In genomic region chr11:69846738-69847688, GRCm38 (mm10) we compare ENCODE assay signal across 8 mouse cellular contexts. TPM values are rescaled to one million over a fixed set of nuclear protein-coding genes. Genes with fewer than 3 reads are reported as not detected.
DNase-seq lines count a peak whose midpoint lies in the region; ATAC-seq and TF ChIP-seq lines count a peak whose summit lies in the region.

No protein-coding gene starts in this region.

- no peak for DNase-seq in kidney, adult 9 months
- peak; percentile 42 for DNase-seq in Muller cell, postnatal 12 days (ENCODE audit: inconsistent ontology term)
- no peak for DNase-seq in intestine, embryonic 14.5 days (ENCODE audit: low spot score)
- peak; percentile 54 for DNase-seq in lung, postnatal 10 days
- peak; percentile 73 for DNase-seq in stomach, postnatal 0 days (ENCODE audit: low spot score)
- DNase-seq in right cerebral cortex, postnatal 36 days (ENCODE audit: low spot score in 2 of 2): no peak

- TF ChIP-seq EP300 in stomach, postnatal 0 days (optimal IDR thresholded peaks at IDR 0.05): peak; percentile 50

- H3K4me2 ChIP-seq in kidney, embryonic 15.5 days: peak overlapping the region; percentile 88
- H3K4me2 ChIP-seq in forebrain, embryonic 15.5 days (replicated peaks): peak overlapping the region; percentile 86
- H3K4me2 ChIP-seq in intestine, embryonic 14.5 days (ENCODE audit: low read length): peak overlapping the region; percentile 91
- peak overlapping the region; percentile 83 for H3K4me2 ChIP-seq in stomach, postnatal 0 days (replicated peaks; ENCODE audit: low read depth)

- no peak for TF ChIP-seq CTCF in stomach, postnatal 0 days (IDR thresholded peaks at IDR 0.05; ENCODE audit: low read depth)

- peaks cover 44% of the 10 kb centered on the region for H3K36me3 ChIP-seq in kidney, embryonic 15.5 days
- peaks cover 35% of the 10 kb centered on the region for H3K36me3 ChIP-seq in forebrain, embryonic 15.5 days
- H3K36me3 ChIP-seq in intestine, embryonic 14.5 days (ENCODE audit: control insufficient read depth, insufficient read depth, low read length): peaks cover 40% of the 10 kb centered on the region
- H3K36me3 ChIP-seq in stomach, postnatal 0 days (ENCODE audit: control insufficient read depth, insufficient read depth, low read length): peaks cover 25% of the 10 kb centered on the region

- H3K4me1 ChIP-seq in kidney, embryonic 15.5 days: peaks cover 30% of the 10 kb centered on the region
- H3K4me1 ChIP-seq in forebrain, embryonic 15.5 days: peaks cover 31% of the 10 kb centered on the region
- peaks cover 20% of the 10 kb centered on the region for H3K4me1 ChIP-seq in intestine, embryonic 14.5 days (replicated peaks; ENCODE audit: control insufficient read depth, insufficient read depth, low read length)
- H3K4me1 ChIP-seq in stomach, postnatal 0 days (replicated peaks; ENCODE audit: control insufficient read depth, insufficient read depth): no peaks in the 10 kb centered on the region; the same call in none of the 2 replicates

- WGBS in kidney, embryonic 15.5 days: 9% methylated on average over 37 of the region's 37 CpGs
- 13% methylated on average over 37 of the region's 37 CpGs for WGBS in forebrain, embryonic 15.5 days
- 7% methylated on average over 37 of the region's 37 CpGs for WGBS in intestine, embryonic 14.5 days
- 8% methylated on average over 37 of the region's 37 CpGs for WGBS in stomach, postnatal 0 days

- peak overlapping the region; percentile 83 for H3K9ac ChIP-seq in kidney, embryonic 15.5 days
- H3K9ac ChIP-seq in forebrain, embryonic 15.5 days (replicated peaks): peak overlapping the region; percentile 66
- H3K9ac ChIP-seq in intestine, embryonic 14.5 days (ENCODE audit: low read length): peak overlapping the region; percentile 87
- peak overlapping the region; percentile 83 for H3K9ac ChIP-seq in stomach, postnatal 0 days (ENCODE audit: low read length)

- ATAC-seq in kidney, embryonic 15.5 days (replicated peaks; ENCODE audit: low FRiP score): peak; percentile 70
- ATAC-seq in forebrain, embryonic 15.5 days (replicated peaks): peak; percentile 41
- peak; percentile 49 for ATAC-seq in intestine, embryonic 14.5 days (replicated peaks; ENCODE audit: low FRiP score, low TSS enrichment, low read depth)
- peak; percentile 24; the same call in 1 of the 2 replicates for ATAC-seq in stomach, postnatal 0 days (ENCODE audit: low FRiP score, low TSS enrichment)

- H3K4me3 ChIP-seq in kidney, embryonic 15.5 days (replicated peaks): peak overlapping the region; percentile 78
- H3K4me3 ChIP-seq in forebrain, embryonic 15.5 days: peak overlapping the region; percentile 58
- peak overlapping the region; percentile 77 for H3K4me3 ChIP-seq in intestine, embryonic 14.5 days (ENCODE audit: low read depth, low read length)
- peak overlapping the region; percentile 85 for H3K4me3 ChIP-seq in stomach, postnatal 0 days (ENCODE audit: low read depth, low read length)

- H3K27ac ChIP-seq in kidney, embryonic 15.5 days: peak overlapping the region; percentile 99
- H3K27ac ChIP-seq in forebrain, embryonic 15.5 days (replicated peaks): peak overlapping the region; percentile 97
- H3K27ac ChIP-seq in intestine, embryonic 14.5 days (ENCODE audit: low read depth): peak overlapping the region; percentile 96
- H3K27ac ChIP-seq in stomach, postnatal 0 days (replicated peaks): peak overlapping the region; percentile 94

- no peaks in the 10 kb centered on the region for H3K9me3 ChIP-seq in kidney, embryonic 15.5 days (replicated peaks)
- no peaks in the 10 kb centered on the region for H3K9me3 ChIP-seq in forebrain, embryonic 15.5 days
- no peaks in the 10 kb centered on the region for H3K9me3 ChIP-seq in intestine, embryonic 14.5 days (ENCODE audit: control insufficient read depth, low read length)
- H3K9me3 ChIP-seq in stomach, postnatal 0 days (ENCODE audit: control insufficient read depth, low read length): no peaks in the 10 kb centered on the region

- no peaks in the 10 kb centered on the region for H3K27me3 ChIP-seq in kidney, embryonic 15.5 days
- no peaks in the 10 kb centered on the region for H3K27me3 ChIP-seq in forebrain, embryonic 15.5 days
- H3K27me3 ChIP-seq in intestine, embryonic 14.5 days (replicated peaks; ENCODE audit: control insufficient read depth, insufficient read depth, low read length): no peaks in the 10 kb centered on the region
- no peaks in the 10 kb centered on the region for H3K27me3 ChIP-seq in stomach, postnatal 0 days (ENCODE audit: control insufficient read depth, insufficient read depth, low read length)

RNA-seq across cellular contexts. Expression of gene Plscr3, which starts 0.8 kb away (rescaled TPM):
- 96.5 and 105 TPM in 2 replicates for polyA plus RNA-seq in kidney, embryonic 15.5 days (2015; fragmentation: Nextera tagmentation; extraction: Ambion mirVana)
- 51.0 and 51.2 TPM in 2 replicates for polyA plus RNA-seq in forebrain, embryonic 15.5 days (2015; fragmentation: Nextera tagmentation; extraction: Ambion mirVana)
- polyA plus RNA-seq in intestine, embryonic 14.5 days (2014; fragmentation: Nextera tagmentation; extraction: Ambion mirVana): 92.1 and 94.4 TPM in 2 replicates
- polyA plus RNA-seq in stomach, postnatal 0 days (2015; fragmentation: Nextera tagmentation; extraction: Ambion mirVana): 54.4 and 58.4 TPM in 2 replicates

RNA-seq across cellular contexts. Expression of gene Tmem256, which starts 8.7 kb away (rescaled TPM):
- 409 and 443 TPM in 2 replicates for polyA plus RNA-seq in kidney, embryonic 15.5 days (2015; fragmentation: Nextera tagmentation; extraction: Ambion mirVana)
- 333 and 335 TPM in 2 replicates for polyA plus RNA-seq in forebrain, embryonic 15.5 days (2015; fragmentation: Nextera tagmentation; extraction: Ambion mirVana)
- 436 and 455 TPM in 2 replicates for polyA plus RNA-seq in intestine, embryonic 14.5 days (2014; fragmentation: Nextera tagmentation; extraction: Ambion mirVana)
- polyA plus RNA-seq in stomach, postnatal 0 days (2015; fragmentation: Nextera tagmentation; extraction: Ambion mirVana): 329 and 366 TPM in 2 replicates

RNA-seq across cellular contexts. Expression of gene Nlgn2, which starts 9.4 kb away (rescaled TPM):
- 5.6 and 7.6 TPM in 2 replicates for polyA plus RNA-seq in kidney, embryonic 15.5 days (2015; fragmentation: Nextera tagmentation; extraction: Ambion mirVana)
- 20.9 and 21.3 TPM in 2 replicates for polyA plus RNA-seq in forebrain, embryonic 15.5 days (2015; fragmentation: Nextera tagmentation; extraction: Ambion mirVana)
- 8.5 TPM in 2 replicates for polyA plus RNA-seq in intestine, embryonic 14.5 days (2014; fragmentation: Nextera tagmentation; extraction: Ambion mirVana)
- polyA plus RNA-seq in stomach, postnatal 0 days (2015; fragmentation: Nextera tagmentation; extraction: Ambion mirVana): 2.5 and 2.7 TPM in 2 replicates

RNA-seq across cellular contexts. Expression of gene Tnk1, which starts 11.5 kb away (rescaled TPM):
- 5.8 and 7.3 TPM in 2 replicates for polyA plus RNA-seq in kidney, embryonic 15.5 days (2015; fragmentation: Nextera tagmentation; extraction: Ambion mirVana)
- 0.27 and 0.36 TPM in 2 replicates for polyA plus RNA-seq in forebrain, embryonic 15.5 days (2015; fragmentation: Nextera tagmentation; extraction: Ambion mirVana)
- polyA plus RNA-seq in intestine, embryonic 14.5 days (2014; fragmentation: Nextera tagmentation; extraction: Ambion mirVana): 10.3 and 12.2 TPM in 2 replicates
- polyA plus RNA-seq in stomach, postnatal 0 days (2015; fragmentation: Nextera tagmentation; extraction: Ambion mirVana): 12.3 TPM in 2 replicates

RNA-seq across cellular contexts. Expression of gene Spem1, which starts 25.0 kb away (rescaled TPM):
- polyA plus RNA-seq in kidney, embryonic 15.5 days (2015; fragmentation: Nextera tagmentation; extraction: Ambion mirVana): 0.14 and 0.32 TPM in 2 replicates
- 0.33 and 0.36 TPM in 2 replicates for polyA plus RNA-seq in forebrain, embryonic 15.5 days (2015; fragmentation: Nextera tagmentation; extraction: Ambion mirVana)
- polyA plus RNA-seq in intestine, embryonic 14.5 days (2014; fragmentation: Nextera tagmentation; extraction: Ambion mirVana): 0.17 TPM in 1 of 2 replicates, not detected in the other
- not detected in 2 replicates for polyA plus RNA-seq in stomach, postnatal 0 days (2015; fragmentation: Nextera tagmentation; extraction: Ambion mirVana)

Comparison
In these comparisons a context has a peak if more than half of its experiments do, and no peak if none do; other contexts are left out.
1. DNase-seq: peak in Muller cell, postnatal 12 days (single experiment), lung, postnatal 10 days (single experiment) and stomach, postnatal 0 days (single experiment); none in kidney, adult 9 months (single experiment), intestine, embryonic 14.5 days (single experiment) and right cerebral cortex, postnatal 36 days (0 of 2).
2. Peak in every context shown above with its lines, with median percentiles within 50 percentile points of each other: ATAC-seq, H3K27ac ChIP-seq, H3K4me2 ChIP-seq, H3K4me3 ChIP-seq and H3K9ac ChIP-seq.